Mouse (Mus musculus) cortical plate, adult 2 months (tissue): Measurements from ENCODE around the gene Sec61b.

ENCODE experiments used
- CTCF ChIP-seq: fragments of 200-500 bp; IDR thresholded peaks from 2 replicates; pipeline ENCODE4 v1.5.1; 2011; ENCODE audit warnings: mild to moderate bottlenecking, control low read depth, low read length; ENCODE audit not compliant: insufficient read depth; ENCODE audit errors: extremely low read depth
- POLR2A ChIP-seq: fragments of 200-500 bp; IDR thresholded peaks from 2 replicates; pipeline ENCODE4 v1.6.1; 2011; ENCODE audit warnings: mild to moderate bottlenecking, low read length, control low read depth; ENCODE audit not compliant: insufficient read depth; ENCODE audit errors: extremely low read depth

DNA sequence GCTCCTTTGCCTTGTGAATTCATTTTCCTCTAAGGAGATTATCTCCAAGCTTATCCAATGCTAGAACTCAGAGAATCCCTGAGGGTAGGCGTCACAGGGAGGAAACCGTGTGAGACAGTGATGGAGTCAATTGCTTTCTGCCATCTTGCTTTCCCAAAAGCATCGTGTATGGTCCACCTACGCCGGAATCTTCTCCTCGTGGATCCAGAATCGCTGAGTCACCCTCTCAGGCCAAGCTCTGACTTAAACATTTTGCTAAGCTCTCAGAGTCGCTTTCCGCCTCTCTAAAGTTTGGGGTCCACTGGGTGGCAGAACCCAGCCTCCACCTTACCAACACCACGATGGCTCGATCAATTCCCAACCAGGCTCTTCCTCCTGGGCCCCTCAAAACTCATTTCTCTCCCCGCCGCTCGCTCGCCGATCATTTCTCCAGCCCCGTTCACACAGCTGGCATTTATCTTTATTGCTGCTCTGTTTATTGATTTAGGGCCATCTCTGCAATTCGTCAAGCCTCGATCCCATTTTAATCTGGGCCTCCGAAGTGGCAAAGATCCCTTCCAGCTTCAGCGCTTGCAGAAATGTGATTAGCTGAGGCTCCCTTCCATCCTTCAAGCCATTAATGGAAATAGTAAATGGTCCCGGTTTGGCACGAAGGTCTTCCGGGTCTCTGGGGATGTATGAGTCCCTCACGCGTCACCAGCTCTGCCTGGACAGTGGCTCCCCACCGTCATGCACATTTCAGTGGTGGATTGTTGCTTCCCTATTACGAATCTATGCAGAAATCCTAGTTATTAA, 38.7 kb upstream of the Sec61b start:
- no peak for TF ChIP-seq CTCF
- no peak for TF ChIP-seq POLR2A
